Mouse (Mus musculus) layer of hippocampus, adult 18-20 months (tissue): ENCODE measurements around the gene Farp1. TPM values are rescaled to one million over a fixed set of nuclear protein-coding genes. Genes with fewer than 3 reads are reported as not detected.
A peak's percentile ranks its signal among the peaks of the same experiment; 100 is the strongest.

Experiments used
- DNase-seq, 2 experiments: peaks; one replicate each; pipeline ENCODE4 v3.0.0; 2022; ENCODE audit warnings: low spot score in 2 of 2
- total RNA-seq, 2 experiments: library from RNA; stranded (reverse); gene quantifications; 2 replicates each; pipeline ENCODE4 v1.2.3; 2021

Gene Farp1
- total RNA-seq, 2 experiments from 2014 or later: 92.2 to 98.8 TPM

DNA sequence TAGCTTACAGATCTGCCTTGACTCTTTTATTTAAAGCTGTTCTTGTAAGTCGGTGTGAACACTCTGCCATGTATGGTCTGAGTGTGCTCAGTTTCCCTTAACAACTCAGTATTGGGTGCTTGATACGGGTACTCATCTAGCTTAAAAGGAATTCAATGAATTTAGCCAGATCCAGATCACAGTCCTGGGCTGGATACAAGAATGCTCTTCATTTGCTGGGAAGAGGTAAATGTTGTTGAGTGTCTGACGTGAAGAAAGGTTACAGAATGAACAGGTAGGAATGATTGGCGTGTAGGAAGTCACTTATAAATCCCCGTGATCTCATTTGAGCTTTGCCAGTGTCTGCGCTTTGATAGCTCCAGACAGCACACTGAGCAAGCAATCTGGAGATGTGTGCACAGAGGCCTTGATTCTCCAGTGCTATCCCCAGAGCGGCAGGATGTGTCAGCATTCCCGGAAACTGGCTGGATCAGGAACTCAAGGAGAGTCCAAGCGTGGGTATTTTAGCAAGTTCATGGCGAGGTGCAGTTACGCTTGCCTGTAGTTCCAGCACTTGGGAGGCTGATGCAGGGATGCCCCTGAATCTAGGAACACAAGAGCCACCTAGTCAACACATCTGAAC lies 179.7 kb downstream of the Farp1 start:
- DNase-seq: no peak

DNA sequence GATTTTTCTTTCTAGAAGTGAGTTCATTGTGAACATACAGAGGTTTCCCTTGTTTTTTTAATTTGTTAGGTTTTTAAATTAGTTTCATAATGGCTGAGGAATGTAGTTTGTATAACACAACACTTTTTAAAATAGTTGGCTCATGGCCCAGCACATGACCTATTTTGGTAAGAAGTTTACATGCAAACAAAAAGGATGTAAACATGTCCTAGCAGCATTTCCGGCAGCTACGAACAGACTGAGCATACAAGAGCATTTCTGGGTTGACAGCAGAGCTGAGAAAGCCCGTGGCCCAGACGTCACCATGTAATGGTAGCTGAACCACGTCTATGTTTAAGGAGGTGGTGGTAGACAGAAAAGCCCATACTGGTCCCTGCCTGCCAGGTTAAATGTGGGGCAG lies 180.8 kb downstream of the Farp1 start:
- no peak for DNase-seq

DNA sequence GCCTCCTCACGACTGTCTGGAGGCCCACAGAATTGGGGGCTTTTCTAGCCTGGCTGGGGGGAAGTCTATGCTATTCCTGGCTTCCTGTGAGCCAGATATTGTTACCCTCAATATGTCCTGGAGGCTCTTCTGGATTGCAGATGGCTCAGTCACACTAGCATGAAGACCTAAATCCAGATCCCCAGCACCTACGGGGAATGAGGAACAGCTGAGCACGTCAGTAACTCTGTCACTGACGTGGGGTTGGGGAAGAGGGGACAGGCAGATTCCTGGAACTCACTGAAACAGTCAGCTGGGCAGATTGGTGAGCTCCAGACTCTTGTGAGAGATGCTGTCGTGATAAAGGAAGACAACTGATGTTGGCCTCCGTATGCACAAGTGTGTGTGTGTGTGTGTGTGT lies 181.7 kb downstream of the Farp1 start:
- DNase-seq: no peak

DNA sequence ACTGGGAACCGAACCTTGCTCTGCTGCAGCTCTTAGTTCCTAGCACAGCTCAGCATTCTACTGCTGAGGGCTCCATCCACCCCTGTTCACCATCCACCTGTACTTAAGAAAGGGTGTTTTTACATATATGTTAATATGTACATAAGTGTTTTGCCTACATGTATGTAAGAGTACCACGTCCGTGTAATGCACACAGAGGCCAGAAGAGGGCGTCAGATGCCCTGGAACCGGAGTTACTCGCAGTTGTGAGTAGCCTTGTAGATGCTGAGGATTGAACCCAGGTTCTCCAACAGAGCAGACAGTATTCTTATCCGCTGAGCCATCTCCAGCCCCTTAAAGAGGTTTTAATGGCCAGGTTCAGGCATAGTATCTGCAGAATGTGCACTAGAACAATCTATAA lies 183.6 kb downstream of the Farp1 start:
- no peak for DNase-seq

DNA sequence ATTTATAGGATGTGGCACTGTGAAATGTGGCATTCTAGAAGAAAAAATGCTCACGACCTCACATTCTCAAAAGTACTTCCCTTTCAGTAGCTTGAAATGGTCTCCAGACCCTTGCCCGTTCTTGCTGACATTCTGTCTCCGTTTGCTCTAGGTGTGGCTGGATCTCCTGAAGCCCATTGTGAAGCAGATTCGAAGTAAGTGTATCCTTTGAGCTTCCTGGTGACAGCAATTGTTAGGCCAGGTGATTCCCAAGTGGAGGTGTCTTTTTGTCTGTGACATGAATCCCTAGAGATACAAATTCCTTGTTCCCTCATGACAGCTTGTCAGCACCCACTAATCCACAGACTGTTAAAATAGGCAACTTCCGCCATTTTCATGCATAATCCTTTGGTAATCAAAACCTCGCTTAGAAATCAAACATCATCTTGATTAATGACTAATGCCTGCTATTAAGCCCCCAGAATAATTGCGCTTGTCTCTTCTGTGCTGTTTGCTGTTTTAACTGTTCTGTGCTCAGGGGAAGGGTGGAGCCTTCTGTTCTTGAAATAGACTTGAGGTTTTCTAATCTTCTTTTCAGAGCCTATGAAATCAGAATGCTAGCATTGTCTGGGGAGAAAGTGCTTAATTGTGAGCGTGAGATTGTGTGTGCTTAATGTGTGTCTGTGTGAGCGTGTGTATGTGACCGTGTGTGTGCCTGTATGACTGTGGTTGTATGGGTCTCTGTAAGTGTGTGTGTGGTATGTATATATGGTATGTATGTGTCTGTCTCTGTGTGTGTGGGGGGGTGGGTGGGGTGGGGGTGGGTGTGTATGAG lies 184.4 kb downstream of the Farp1 start:
- no peak for DNase-seq

DNA sequence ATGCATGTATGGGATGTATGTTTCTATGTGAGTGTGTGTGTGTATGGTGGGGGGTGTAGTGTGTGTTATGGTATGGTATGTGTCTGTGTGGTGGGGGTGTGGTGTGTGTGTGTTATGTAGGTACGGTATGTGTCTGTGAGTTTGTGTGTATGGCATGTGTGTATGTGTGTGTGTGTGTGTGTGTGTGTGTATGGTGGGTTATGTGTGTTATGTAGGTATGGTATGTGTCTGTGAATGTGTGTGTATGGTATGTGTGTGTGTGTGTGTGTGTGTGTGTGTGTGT lies 185.0 kb downstream of the Farp1 start:
- no peak for DNase-seq

DNA sequence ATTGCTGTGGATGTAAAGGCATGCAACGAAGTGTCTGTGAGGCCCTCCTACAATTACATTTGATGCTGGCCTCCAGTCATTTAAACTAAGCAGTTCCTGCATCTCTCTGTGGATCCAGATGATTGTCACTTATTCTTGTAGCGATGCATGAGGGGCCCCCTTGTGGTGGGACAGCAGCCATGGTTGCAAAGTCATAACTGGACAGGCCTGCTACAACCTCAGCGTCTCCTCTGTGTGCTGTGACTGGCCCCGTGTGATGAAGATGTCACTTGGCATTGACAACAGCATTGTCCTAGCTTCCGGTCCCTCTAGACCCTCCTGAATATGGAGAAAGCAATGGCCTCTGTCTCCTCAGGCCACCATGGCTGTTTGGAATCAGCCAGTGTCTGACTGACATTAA lies 185.7 kb downstream of the Farp1 start:
- peak; percentile 34 to 69 for DNase-seq

DNA sequence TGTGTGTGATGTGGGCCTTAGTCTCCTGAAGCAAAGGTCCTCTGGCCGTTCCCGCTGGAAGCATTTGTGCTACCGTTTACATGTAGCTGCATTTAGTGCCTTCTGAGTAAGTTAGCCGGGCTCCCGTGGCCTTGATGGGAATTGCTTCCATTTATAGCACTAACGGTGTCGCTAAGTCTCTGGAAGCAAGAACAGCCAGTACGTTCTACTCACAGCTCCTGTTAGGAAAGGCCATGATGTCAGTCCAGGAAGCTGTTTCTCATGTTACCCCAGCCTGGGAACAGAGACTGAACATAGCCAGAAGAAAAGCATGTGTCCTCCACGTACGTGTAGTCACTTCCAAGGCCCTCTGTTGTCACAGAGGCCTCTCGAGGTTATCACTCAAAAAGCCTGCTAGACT lies 190.8 kb downstream of the Farp1 start:
- no peak for DNase-seq

DNA sequence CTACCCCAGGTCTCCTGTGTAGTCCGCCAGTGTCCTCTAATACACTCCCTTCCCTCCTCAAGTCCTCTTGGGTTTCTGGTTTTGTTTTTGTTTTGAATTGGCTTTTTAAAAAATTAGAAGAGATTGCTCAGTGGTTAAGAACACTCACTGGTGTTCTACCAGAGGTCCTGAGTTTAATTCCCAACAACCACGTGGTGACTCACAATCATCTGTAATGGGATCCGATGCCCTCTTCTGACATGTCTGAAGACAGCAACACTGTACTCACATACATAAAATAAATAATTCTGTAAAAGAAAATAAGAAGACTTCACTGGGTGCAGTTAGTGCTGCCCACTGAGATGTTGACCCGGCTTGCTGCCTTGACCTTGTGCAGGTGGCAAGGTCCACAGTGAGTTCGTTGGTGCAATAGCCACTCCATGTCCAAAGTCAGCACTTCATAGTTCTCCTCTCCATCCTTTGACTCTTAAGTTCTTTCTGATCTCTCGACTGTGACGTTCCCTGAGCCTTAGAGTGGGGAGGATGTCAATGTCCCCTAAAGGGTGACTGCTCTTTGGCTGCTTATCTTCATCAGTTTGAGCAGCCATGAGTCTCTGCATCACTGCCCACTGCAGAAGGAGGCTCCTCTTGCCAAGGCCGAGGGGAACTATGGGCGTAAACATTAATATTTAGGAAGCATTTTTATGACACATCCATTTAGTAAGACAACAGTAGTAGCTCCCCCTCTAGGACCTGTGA lies 194.2 kb downstream of the Farp1 start:
- no peak for DNase-seq

DNA sequence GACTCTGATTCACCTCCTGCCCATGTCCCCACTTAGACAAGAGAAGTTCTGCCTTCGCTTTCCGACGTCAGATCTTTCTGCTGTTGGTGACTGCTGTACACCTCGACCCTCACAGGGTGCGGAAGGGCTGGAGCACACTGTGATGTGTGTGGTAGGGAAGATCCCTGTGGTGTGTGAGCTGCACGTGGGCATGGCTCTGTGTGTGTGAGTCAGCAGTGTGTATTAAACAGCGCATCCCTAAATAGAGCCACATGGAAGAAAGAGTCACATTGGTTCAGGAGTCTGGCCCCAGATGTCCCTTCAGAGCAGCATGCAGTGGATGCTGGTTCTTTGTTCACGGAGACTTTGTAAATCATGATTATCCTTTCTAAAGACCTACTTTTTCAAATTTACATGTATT lies 196.2 kb downstream of the Farp1 start:
- DNase-seq: no peak

DNA sequence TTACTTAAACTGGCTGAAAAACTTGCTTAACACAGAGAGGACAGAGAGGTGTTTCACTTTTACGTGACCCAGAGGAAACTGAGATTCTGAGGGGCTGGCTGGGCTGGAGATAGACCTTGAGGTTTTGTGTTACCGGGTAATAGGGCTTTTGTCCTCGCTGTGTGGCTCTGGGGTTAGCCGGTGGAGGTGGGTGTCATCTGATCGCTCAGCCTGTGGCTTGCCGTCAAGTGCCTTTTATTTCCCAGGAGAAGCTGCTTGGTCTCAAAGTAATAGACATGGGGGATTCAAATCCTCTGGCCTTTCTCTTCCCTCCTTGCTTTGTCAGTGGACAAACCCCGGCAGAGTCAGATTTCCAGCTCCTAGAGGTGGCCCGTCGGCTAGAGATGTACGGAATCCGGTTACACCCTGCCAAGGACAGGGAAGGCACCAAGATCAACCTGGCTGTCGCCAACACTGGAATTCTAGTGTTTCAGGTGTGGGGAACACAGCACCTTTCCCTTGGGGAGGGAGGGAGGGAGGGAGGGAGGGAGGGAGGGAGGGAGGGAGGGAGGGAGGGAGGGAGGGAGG lies 199.8 kb downstream of the Farp1 start:
- no peak for DNase-seq

DNA sequence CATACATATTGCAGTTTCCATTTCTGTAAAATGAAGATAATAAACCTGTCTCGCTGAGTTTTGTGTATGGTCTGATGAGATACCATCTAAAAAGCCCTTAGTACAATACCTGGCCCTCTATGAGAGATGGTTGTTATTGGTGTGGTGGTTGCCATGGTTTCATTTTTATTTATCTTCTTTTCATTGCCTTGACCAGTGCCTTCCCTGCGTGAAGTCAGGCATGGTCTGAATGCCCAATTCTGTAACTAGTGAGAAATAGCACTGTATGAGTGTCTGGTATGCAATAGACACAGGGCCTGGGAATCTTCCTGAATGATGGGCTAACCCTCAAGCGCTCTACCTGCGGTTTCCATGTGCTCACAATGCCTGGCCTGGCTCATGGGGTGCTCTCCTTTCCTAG lies 201.7 kb downstream of the Farp1 start:
- DNase-seq: no peak

DNA sequence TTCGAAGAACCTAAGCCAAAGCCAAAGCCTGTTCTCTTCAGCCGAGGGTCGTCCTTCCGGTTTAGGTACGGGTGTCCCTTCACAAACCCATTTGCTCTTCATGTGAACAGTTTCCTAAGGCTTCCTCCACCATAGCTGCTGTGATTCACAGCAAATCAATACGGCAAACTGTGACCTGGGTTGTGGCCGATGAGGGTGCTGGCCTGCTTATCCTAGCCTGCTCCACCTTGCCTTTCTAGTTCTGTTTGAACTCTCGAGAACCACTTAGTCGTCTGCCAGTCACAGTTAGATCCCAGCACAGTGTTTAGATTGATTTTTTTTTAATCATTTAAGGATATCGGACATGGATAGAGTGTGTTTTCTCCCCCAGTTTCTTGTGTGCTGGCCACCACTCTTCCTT lies 203.7 kb downstream of the Farp1 start:
- DNase-seq: no peak

DNA sequence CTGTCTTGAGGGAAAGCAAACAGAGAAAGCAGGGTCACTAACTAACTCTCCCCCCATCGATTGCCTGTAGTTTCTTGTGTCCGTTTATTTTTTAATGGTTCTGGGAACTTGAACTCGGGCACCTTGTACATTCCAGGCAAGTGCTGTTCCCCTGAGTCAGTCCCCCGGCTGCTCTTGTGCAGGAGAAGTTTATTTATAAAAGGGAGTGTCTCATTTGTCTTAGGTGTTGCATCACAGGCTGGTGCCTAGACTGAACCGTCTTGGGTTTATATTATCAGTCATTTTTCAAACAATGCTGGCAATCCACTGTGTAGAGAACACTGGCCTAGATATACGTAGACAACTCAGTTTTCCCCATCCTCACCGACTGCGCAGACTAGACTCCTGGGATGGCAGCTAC lies 204.4 kb downstream of the Farp1 start:
- no peak for DNase-seq

DNA sequence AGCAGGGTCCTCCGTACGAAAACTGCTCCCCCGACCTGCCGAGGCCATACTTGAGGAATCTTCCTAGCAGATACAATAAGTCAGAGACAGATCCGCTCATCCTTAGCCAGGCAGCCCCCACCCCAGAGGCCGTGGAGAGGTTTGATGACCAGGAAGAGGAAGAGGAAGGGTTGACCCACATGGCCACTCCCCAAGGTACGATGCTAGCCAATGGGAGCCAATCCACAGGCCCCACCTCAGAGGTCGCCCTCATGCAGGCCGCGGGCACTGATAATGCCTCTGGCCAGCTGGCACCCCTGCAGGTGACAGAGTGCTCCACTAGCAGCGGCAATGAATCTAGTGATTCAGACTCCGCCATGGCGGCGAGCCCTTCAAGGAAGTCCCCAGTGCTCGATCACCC lies 209.1 kb downstream of the Farp1 start:
- no peak for DNase-seq

DNA sequence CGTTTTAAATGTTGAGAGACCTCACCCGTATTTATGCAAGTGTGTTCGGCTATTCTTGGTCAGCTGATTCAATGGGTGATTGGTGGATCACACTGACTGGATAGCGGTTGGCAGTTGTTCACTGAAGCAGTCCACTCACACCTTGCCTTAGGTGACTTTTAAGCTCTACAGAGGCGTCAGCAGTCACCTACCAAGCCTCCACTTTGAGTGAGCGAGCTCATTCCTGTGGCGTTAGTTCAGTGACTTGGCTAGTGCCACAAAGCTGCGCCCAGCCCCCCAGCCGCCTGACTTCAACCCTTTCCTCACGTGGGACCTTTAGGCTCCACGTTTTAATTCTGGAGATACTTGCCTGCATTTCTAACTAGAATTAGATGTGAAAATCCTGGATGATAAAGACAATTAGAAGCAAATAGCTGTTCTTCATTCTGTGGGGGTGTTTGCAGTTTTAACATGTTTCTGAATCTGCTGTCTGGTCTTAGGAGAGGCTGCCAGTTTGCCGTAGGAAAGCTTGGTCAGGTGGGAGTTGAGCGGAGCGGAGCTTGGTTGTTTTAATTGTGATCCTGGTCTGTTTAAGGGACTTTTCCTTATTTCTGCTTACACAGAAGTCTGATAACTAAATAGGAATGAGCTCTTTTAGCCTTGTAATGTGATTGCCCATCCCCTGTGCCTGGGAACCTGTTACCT lies 211.2 kb downstream of the Farp1 start:
- peak; percentile 28 to 46 for DNase-seq

DNA sequence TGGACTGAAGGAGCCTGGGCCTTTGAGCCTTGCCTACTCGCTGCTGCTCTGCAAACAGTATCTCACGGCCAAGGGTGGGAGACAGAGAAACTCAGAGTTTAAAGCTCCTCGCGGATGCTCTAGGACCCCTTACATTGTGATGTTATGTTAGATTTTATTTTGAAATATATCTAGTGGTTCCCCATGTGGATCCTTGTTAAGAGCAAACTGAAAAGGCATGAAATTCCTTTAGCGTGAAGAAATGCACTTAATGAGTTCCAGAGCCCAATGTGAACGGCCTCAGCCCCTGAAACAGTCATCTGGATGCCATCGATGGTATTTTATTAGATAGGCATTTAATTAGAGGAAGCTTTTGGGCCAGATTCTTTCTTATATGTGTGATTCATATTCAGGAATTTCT lies 212.3 kb downstream of the Farp1 start:
- DNase-seq: no peak

DNA sequence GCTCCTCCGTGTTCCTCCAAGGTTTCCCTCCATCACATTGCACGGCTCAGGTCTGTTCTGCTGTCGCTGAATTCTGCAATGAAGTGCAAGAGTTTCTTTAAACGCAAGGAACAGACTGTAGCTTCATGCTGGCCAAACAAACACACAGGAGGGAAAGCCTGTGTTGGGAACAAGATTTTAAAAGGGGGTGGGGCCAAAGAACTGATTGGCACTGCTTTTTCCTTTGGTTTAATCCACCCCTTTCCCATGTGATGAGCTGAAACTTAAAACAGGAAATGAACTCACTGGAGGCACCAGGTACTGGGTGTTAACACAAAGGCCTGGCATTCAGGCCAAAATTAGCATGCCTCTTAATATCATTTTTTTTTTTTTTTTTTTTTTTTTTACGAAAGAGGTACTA lies 213.3 kb downstream of the Farp1 start:
- no peak for DNase-seq

DNA sequence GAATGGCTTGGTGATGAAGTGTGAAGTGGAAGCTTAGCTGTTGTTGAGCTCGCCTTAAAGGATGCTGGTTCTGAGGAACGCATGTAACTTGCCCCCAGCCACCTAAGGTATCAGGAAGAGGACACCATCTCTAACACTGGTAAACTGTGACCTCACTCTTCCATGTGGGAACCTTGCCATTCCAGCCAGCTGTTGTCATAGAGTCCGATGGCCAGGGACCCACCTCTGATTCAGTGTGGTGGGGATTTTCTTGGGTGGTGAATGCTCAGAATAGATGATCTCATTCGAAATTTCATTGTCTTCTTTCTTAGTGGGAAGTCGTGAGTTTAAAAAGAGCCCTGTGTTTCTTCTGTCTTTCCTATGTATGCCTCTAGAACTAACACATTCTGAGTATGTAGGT lies 216.1 kb downstream of the Farp1 start:
- DNase-seq: no peak

DNA sequence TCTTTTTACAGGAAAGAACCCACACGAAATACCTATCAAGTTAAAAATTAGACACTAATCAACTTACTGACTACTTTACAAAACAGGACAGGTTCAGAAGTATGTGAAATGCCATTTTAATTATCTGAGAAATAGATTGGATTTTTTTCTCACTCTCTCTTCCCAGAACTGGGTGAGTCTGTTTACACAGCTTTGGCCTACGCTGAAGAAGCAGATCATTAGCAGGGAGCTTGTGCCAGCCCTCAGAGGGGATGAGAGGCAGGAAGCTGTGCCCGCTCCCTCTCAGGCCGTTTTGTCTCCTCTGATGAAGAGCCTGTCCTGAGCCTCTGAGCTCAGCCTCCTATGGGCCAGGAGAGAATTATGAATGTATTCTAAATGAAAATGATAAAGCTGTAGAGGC lies 216.7 kb downstream of the Farp1 start:
- DNase-seq: no peak

DNA sequence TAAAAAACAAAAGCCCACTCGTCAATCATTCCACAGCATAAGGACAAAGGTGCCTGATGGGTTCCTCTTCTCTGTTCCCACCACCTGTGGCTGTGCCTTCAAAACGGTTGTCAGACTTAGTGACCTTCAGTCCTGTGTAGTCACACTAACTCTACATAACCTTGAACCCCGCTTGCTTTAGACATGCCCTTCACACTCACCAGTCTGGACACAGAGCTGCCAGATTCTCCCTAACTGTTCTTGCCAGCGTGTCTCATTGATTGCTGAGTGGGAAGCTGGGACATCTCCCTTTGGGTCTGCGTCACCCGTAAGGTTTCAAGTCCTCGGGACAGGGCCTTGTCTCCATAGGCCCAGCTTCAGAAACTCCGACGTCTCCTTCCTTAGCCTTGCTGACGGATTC lies 217.5 kb downstream of the Farp1 start:
- no peak for DNase-seq

DNA sequence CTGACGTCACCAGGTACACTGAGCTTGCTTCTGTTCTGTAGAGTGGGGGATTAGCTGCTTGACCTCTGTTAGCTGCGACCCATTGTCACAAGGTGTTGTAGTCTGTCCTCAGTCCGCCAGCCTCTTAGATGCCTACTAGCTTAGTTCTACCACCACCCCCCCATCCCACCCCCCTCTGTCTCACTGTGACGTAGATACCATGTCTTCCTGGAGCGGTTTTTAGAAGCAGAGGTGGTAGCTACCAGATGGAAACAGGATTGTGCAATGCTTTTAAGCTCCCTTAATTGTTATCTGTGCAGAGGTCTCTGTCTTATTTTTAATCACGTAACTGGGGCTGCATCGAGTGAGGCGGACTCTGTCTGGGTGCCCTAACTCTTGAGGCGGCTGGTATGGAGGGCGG lies 219.9 kb downstream of the Farp1 start:
- no peak for DNase-seq
